10 mouse cellular contexts compared by ENCODE assay signal in the genomic region with DNA sequence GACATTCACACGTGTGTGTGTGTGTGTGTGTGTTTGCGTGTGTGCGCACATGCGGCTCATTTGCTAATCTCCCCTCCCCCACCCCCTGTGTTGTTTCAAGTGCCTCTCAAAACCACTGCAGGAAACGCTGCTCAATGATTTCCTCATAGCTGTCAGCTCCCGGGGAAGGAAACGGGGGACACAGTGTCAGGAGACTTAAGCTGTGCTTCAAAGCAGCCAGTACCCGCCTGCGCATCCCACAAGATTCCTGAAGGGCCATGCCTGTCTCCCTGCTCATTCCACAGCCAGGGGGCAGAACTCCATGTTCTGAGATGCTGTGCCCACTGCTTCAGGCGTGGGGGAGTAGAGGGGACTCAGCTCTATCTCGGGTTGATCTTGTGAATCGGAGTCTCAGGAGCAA. TPM values are rescaled to one million over a fixed set of nuclear protein-coding genes. Genes with fewer than 3 reads are reported as not detected.
DNase-seq lines count a peak whose midpoint lies in the region; ATAC-seq and TF ChIP-seq lines count a peak whose summit lies in the region.
"Had no signal": no experiment of that assay in that cellular context is flagged by ENCODE, and none has a peak within 500 bp of the region (broad histone marks: within the 10 kb centered on the region; RNA-seq: fewer than 3 reads in every experiment).

No protein-coding gene starts in this region.

- TF ChIP-seq CTCF in layer of hippocampus, adult 2 months (conservative IDR thresholded peaks at IDR 0.05) = peak; percentile 64
- TF ChIP-seq CTCF in bone marrow, adult 2 months (IDR thresholded peaks at IDR 0.05; ENCODE audit: control insufficient read depth, insufficient read depth, low read length) = no peak
- TF ChIP-seq CTCF in liver, embryonic 14.5 days (IDR thresholded peaks at IDR 0.05; ENCODE audit: low read depth) = peak; percentile 45

- H3K4me2 ChIP-seq in liver, embryonic 14.5 days (ENCODE audit: low read depth) = no peak overlapping the region

- peaks cover 17% of the 10 kb centered on the region; the same call in 1 of the 2 replicates for H3K27me3 ChIP-seq in heart, embryonic 10.5 days (ENCODE audit: insufficient read depth, poor library complexity, severe bottlenecking)
- H3K27me3 ChIP-seq in liver, embryonic 14.5 days (ENCODE audit: control insufficient read depth, insufficient read depth, low read length) = peaks cover 16% of the 10 kb centered on the region

- H3K4me3 ChIP-seq in layer of hippocampus, adult 2 months = no peak overlapping the region
- peak overlapping the region; percentile 49 for H3K4me3 ChIP-seq in bone marrow, adult 2 months (replicated peaks; ENCODE audit: control insufficient read depth, low read depth, low read length)
- H3K4me3 ChIP-seq in heart, embryonic 10.5 days = no peak overlapping the region
- H3K4me3 ChIP-seq in liver, embryonic 14.5 days (ENCODE audit: insufficient read depth in 1 of 2, low read depth in 2 of 2, low read length in 2 of 2) = no peak overlapping the region

- no peaks in the 10 kb centered on the region for H3K9me3 ChIP-seq in heart, embryonic 10.5 days
- no peaks in the 10 kb centered on the region for H3K9me3 ChIP-seq in liver, embryonic 14.5 days (ENCODE audit: control insufficient read depth, low read length)

- H3K9ac ChIP-seq in liver, embryonic 14.5 days (replicated peaks) = no peak overlapping the region

- 8% methylated on average over 12 of the region's 12 CpGs for WGBS in bone marrow, adult 2 months
- WGBS in heart, embryonic 10.5 days = 43% methylated on average over 12 of the region's 12 CpGs
- 16% methylated on average over 12 of the region's 12 CpGs for WGBS in liver, embryonic 14.5 days (ENCODE audit: insufficient replicate concordance)

- H3K27ac ChIP-seq in layer of hippocampus, adult 2 months = peak overlapping the region; percentile 32; the same call in 1 of the 2 replicates
- H3K27ac ChIP-seq in bone marrow, adult 2 months (ENCODE audit: control insufficient read depth, insufficient read depth, low read depth, low read length, poor library complexity) = no peak overlapping the region
- peak overlapping the region; percentile 7; the same call in 1 of the 2 replicates for H3K27ac ChIP-seq in heart, embryonic 10.5 days
- H3K27ac ChIP-seq in liver, embryonic 14.5 days = no peak overlapping the region

- H3K36me3 ChIP-seq in heart, embryonic 10.5 days = no peaks in the 10 kb centered on the region
- no peaks in the 10 kb centered on the region for H3K36me3 ChIP-seq in liver, embryonic 14.5 days (replicated peaks; ENCODE audit: control insufficient read depth, insufficient read depth, low read depth)

- no peaks in the 10 kb centered on the region; the same call in 1 of the 2 replicates for H3K4me1 ChIP-seq in bone marrow, adult 2 months (ENCODE audit: control insufficient read depth, insufficient read depth, low read length)
- peaks cover 14% of the 10 kb centered on the region for H3K4me1 ChIP-seq in heart, embryonic 10.5 days
- peaks cover 0 to 8% of the 10 kb centered on the region in 2 experiments; a peak in 2 of 4 replicates for H3K4me1 ChIP-seq in liver, embryonic 14.5 days (replicated peaks; ENCODE audit: control insufficient read depth in 2 of 2, insufficient read depth in 2 of 2, low read length in 1 of 2)

- no peak for TF ChIP-seq EP300 in liver, embryonic 14.5 days (IDR thresholded peaks at IDR 0.05; ENCODE audit: low read depth)

- DNase-seq in layer of hippocampus, adult 2 months (ENCODE audit: low spot score in 2 of 2) = peak in 1 of 2 experiments; percentile 16
- DNase-seq in layer of hippocampus, adult 9-10 months (ENCODE audit: low spot score) = no peak
- no peak for DNase-seq in heart, embryonic 10.5 days (ENCODE audit: low spot score)
- DNase-seq in liver, embryonic 14.5 days (ENCODE audit: low read depth in 3 of 3, low spot score in 3 of 3) = no peak
- DNase-seq in thymus, postnatal 0 days (ENCODE audit: low spot score) = peak; percentile 48
- DNase-seq in spleen, adult 18-20 months = no peak
- DNase-seq in cerebellum, postnatal 14 days = no peak

- ATAC-seq in liver, embryonic 14.5 days (ENCODE audit: insufficient read depth) = no peak

- TF ChIP-seq POLR2A in bone marrow, adult 2 months (IDR thresholded peaks at IDR 0.05; ENCODE audit: borderline replicate concordance, control insufficient read depth, low read depth, low read length) = no peak

RNA-seq across cellular contexts. Expression of a gene that starts 5.6 kb away (rescaled TPM):
- total RNA-seq in layer of hippocampus, adult 2 months (2021) = under 1 TPM; 0.22 to 0.26 TPM
- not detected in 2 replicates for polyA plus RNA-seq in bone marrow, adult 2 months (2011; ENCODE audit: insufficient read depth, insufficient read length, low replicate concordance, missing spikeins)
- 0.02 and 0.05 TPM in 2 replicates for polyA plus RNA-seq in heart, embryonic 10.5 days (2016; fragmentation: Nextera tagmentation; extraction: Ambion mirVana)
- polyA plus RNA-seq in liver, embryonic 14.5 days (2012; rRNA removed) = 0.01 TPM in 1 of 2 replicates, not detected in the other
- polyA plus RNA-seq in liver, embryonic 14.5 days (2014; fragmentation: Nextera tagmentation; extraction: Ambion mirVana) = not detected in 2 replicates
- polyA plus RNA-seq in thymus, postnatal 0 days (2015; fragmentation: Nextera tagmentation; extraction: Ambion mirVana) = not detected in 2 replicates
- total RNA-seq: adrenal gland, postnatal 36 days had no signal

RNA-seq across cellular contexts. Expression of a gene that starts 7.5 kb away (rescaled TPM):
- under 1 TPM in 1 of 2 experiments, not detected in 1; 0.12 TPM for total RNA-seq in layer of hippocampus, adult 2 months (2021)
- polyA plus RNA-seq in bone marrow, adult 2 months (2011; ENCODE audit: insufficient read depth, insufficient read length, low replicate concordance, missing spikeins) = not detected in 2 replicates
- not detected in 2 replicates for polyA plus RNA-seq in heart, embryonic 10.5 days (2016; fragmentation: Nextera tagmentation; extraction: Ambion mirVana)
- not detected in 2 replicates for polyA plus RNA-seq in liver, embryonic 14.5 days (2012; rRNA removed)
- polyA plus RNA-seq in liver, embryonic 14.5 days (2014; fragmentation: Nextera tagmentation; extraction: Ambion mirVana) = not detected in 2 replicates
- 0.04 TPM in 2 replicates for polyA plus RNA-seq in thymus, postnatal 0 days (2015; fragmentation: Nextera tagmentation; extraction: Ambion mirVana)
- total RNA-seq: adrenal gland, postnatal 36 days; left cerebral cortex, postnatal 36 days had no signal

RNA-seq across cellular contexts. Expression of a gene that starts 10.7 kb away (rescaled TPM):
- total RNA-seq in layer of hippocampus, adult 2 months (2021) = not detected
- not detected in 2 replicates for polyA plus RNA-seq in bone marrow, adult 2 months (2011; ENCODE audit: insufficient read depth, insufficient read length, low replicate concordance, missing spikeins)
- not detected in 2 replicates for polyA plus RNA-seq in heart, embryonic 10.5 days (2016; fragmentation: Nextera tagmentation; extraction: Ambion mirVana)
- not detected in 2 replicates for polyA plus RNA-seq in liver, embryonic 14.5 days (2012; rRNA removed)
- not detected in 2 replicates for polyA plus RNA-seq in liver, embryonic 14.5 days (2014; fragmentation: Nextera tagmentation; extraction: Ambion mirVana)
- polyA plus RNA-seq in thymus, postnatal 0 days (2015; fragmentation: Nextera tagmentation; extraction: Ambion mirVana) = not detected in 2 replicates
- total RNA-seq: adrenal gland, postnatal 36 days; left cerebral cortex, postnatal 36 days had no signal

RNA-seq across cellular contexts. Expression of a gene that starts 27.0 kb away (rescaled TPM):
- not detected for total RNA-seq in layer of hippocampus, adult 2 months (2021)
- not detected in 2 replicates for polyA plus RNA-seq in bone marrow, adult 2 months (2011; ENCODE audit: insufficient read depth, insufficient read length, low replicate concordance, missing spikeins)
- polyA plus RNA-seq in heart, embryonic 10.5 days (2016; fragmentation: Nextera tagmentation; extraction: Ambion mirVana) = not detected in 2 replicates
- polyA plus RNA-seq in liver, embryonic 14.5 days (2012; rRNA removed) = 0.02 TPM in 1 of 2 replicates, not detected in the other
- polyA plus RNA-seq in liver, embryonic 14.5 days (2014; fragmentation: Nextera tagmentation; extraction: Ambion mirVana) = 0.03 TPM in 1 of 2 replicates, not detected in the other
- not detected in 2 replicates for polyA plus RNA-seq in thymus, postnatal 0 days (2015; fragmentation: Nextera tagmentation; extraction: Ambion mirVana)
- total RNA-seq: adrenal gland, postnatal 36 days; left cerebral cortex, postnatal 36 days had no signal

RNA-seq across cellular contexts. Expression of a gene that starts 29.0 kb away (rescaled TPM):
- 10 to 100 TPM; 67.4 to 71.8 TPM for total RNA-seq in layer of hippocampus, adult 2 months (2021)
- polyA plus RNA-seq in bone marrow, adult 2 months (2011; ENCODE audit: insufficient read depth, insufficient read length, low replicate concordance, missing spikeins) = 12.7 and 13.9 TPM in 2 replicates
- polyA plus RNA-seq in heart, embryonic 10.5 days (2016; fragmentation: Nextera tagmentation; extraction: Ambion mirVana) = 72.4 and 74.5 TPM in 2 replicates
- polyA plus RNA-seq in liver, embryonic 14.5 days (2012; rRNA removed) = 19.8 and 25.5 TPM in 2 replicates
- 43.3 and 44.8 TPM in 2 replicates for polyA plus RNA-seq in liver, embryonic 14.5 days (2014; fragmentation: Nextera tagmentation; extraction: Ambion mirVana)
- 3.9 and 4.5 TPM in 2 replicates for polyA plus RNA-seq in thymus, postnatal 0 days (2015; fragmentation: Nextera tagmentation; extraction: Ambion mirVana)

Comparison
In these comparisons a context has a peak if more than half of its experiments do, and no peak if none do; other contexts are left out.
1. H3K27ac ChIP-seq: peak in layer of hippocampus, adult 2 months (single experiment) and heart, embryonic 10.5 days (single experiment); none in bone marrow, adult 2 months (single experiment) and liver, embryonic 14.5 days (single experiment).